In genomic region chr6:22018768-22019445, GRCm38 (mm10) we compare ENCODE assay signal across 16 mouse cellular contexts. TPM values are rescaled to one million over a fixed set of nuclear protein-coding genes. Genes with fewer than 3 reads are reported as not detected.
DNase-seq lines count a peak whose midpoint lies in the region; ATAC-seq and TF ChIP-seq lines count a peak whose summit lies in the region.
"Had no signal": no experiment of that assay in that cellular context is flagged by ENCODE, and none has a peak within 500 bp of the region (broad histone marks: within the 10 kb centered on the region; RNA-seq: fewer than 3 reads in every experiment).

No protein-coding gene starts in this region.

- no peak for TF ChIP-seq CTCF in lung, embryonic 14.5 days (IDR thresholded peaks at IDR 0.05; ENCODE audit: low read depth)

- no peaks in the 10 kb centered on the region for H3K36me3 ChIP-seq in heart, embryonic 11.5 days (ENCODE audit: control insufficient read depth, insufficient read depth, low read length)
- no peaks in the 10 kb centered on the region for H3K36me3 ChIP-seq in lung, embryonic 14.5 days (ENCODE audit: insufficient read depth)
- H3K36me3 ChIP-seq in embryonic facial prominence, embryonic 11.5 days (replicated peaks; ENCODE audit: control insufficient read depth, insufficient read depth, low read depth, low read length), result no peaks in the 10 kb centered on the region
- peaks cover 11% of the 10 kb centered on the region for H3K36me3 ChIP-seq in limb, embryonic 13.5 days
- no peaks in the 10 kb centered on the region for H3K36me3 ChIP-seq in hindbrain, embryonic 13.5 days
- H3K36me3 ChIP-seq: forebrain, embryonic 15.5 days; midbrain, embryonic 13.5 days had no signal

- no peak overlapping the region for H3K4me2 ChIP-seq in heart, embryonic 11.5 days
- H3K4me2 ChIP-seq in lung, embryonic 14.5 days, result no peak overlapping the region
- no peak overlapping the region for H3K4me2 ChIP-seq in embryonic facial prominence, embryonic 11.5 days (ENCODE audit: low read depth, low read length)
- no peak overlapping the region for H3K4me2 ChIP-seq in limb, embryonic 13.5 days (replicated peaks)
- H3K4me2 ChIP-seq in hindbrain, embryonic 13.5 days, result no peak overlapping the region
- H3K4me2 ChIP-seq: forebrain, embryonic 15.5 days; midbrain, embryonic 13.5 days had no signal

- 49% methylated on average over 8 of the region's 8 CpGs for WGBS in heart, embryonic 11.5 days (ENCODE audit: insufficient replicate concordance)
- WGBS in lung, embryonic 14.5 days, result 39% methylated on average over 8 of the region's 8 CpGs
- whole genome bisulfite sequencing in embryonic facial prominence, embryonic 11.5 days, result 59% methylated on average over 8 of the region's 8 CpGs
- WGBS in limb, embryonic 13.5 days, result 46% methylated on average over 8 of the region's 8 CpGs
- 66% methylated on average over 8 of the region's 8 CpGs for WGBS in hindbrain, embryonic 13.5 days

- ATAC-seq in heart, embryonic 11.5 days (replicated peaks; ENCODE audit: insufficient number of reproducible peaks, low FRiP score, low TSS enrichment), result no peak
- ATAC-seq in lung, embryonic 14.5 days (ENCODE audit: insufficient read depth), result peak; percentile 50; the same call in 1 of the 2 replicates
- no peak for ATAC-seq in embryonic facial prominence, embryonic 11.5 days (replicated peaks; ENCODE audit: insufficient number of reproducible peaks, low FRiP score, low TSS enrichment, low read depth)
- ATAC-seq in limb, embryonic 13.5 days (ENCODE audit: low FRiP score, low read depth), result no peak
- no peak for ATAC-seq in hindbrain, embryonic 13.5 days (ENCODE audit: low FRiP score)
- ATAC-seq: forebrain, embryonic 15.5 days; inflammation-experienced regulatory T-cells, adult 6 months; midbrain, embryonic 13.5 days had no signal

- H3K27ac ChIP-seq in heart, embryonic 11.5 days (ENCODE audit: low read depth, low read length), result 0 out of 2 replicates have a peak overlapping the region, but pooled peaks have one; percentile 10
- H3K27ac ChIP-seq in lung, embryonic 14.5 days (ENCODE audit: low read depth), result peak overlapping the region; percentile 12; the same call in 1 of the 2 replicates
- H3K27ac ChIP-seq in embryonic facial prominence, embryonic 11.5 days (replicated peaks; ENCODE audit: low read depth, low read length), result peak overlapping the region; percentile 54; the same call in 1 of the 2 replicates
- H3K27ac ChIP-seq in limb, embryonic 13.5 days, result 0 out of 2 replicates have a peak overlapping the region, but pooled peaks have one; percentile 28
- no peak overlapping the region for H3K27ac ChIP-seq in hindbrain, embryonic 13.5 days
- H3K27ac ChIP-seq: forebrain, embryonic 15.5 days; midbrain, embryonic 13.5 days had no signal

- no peak overlapping the region for H3K9ac ChIP-seq in heart, embryonic 11.5 days (ENCODE audit: low read depth, low read length)
- H3K9ac ChIP-seq in lung, embryonic 14.5 days, result no peak overlapping the region
- H3K9ac ChIP-seq in embryonic facial prominence, embryonic 11.5 days (replicated peaks; ENCODE audit: low read length), result no peak overlapping the region
- H3K9ac ChIP-seq in limb, embryonic 13.5 days, result no peak overlapping the region
- H3K9ac ChIP-seq in hindbrain, embryonic 13.5 days, result no peak overlapping the region
- H3K9ac ChIP-seq: forebrain, embryonic 15.5 days; midbrain, embryonic 13.5 days had no signal

- no peaks in the 10 kb centered on the region for H3K27me3 ChIP-seq in heart, embryonic 11.5 days (ENCODE audit: control insufficient read depth, insufficient read depth, low read length)
- no peaks in the 10 kb centered on the region for H3K27me3 ChIP-seq in lung, embryonic 14.5 days (ENCODE audit: insufficient read depth, low read length)
- no peaks in the 10 kb centered on the region for H3K27me3 ChIP-seq in embryonic facial prominence, embryonic 11.5 days (ENCODE audit: control insufficient read depth, insufficient read depth, low read length)
- no peaks in the 10 kb centered on the region for H3K27me3 ChIP-seq in limb, embryonic 13.5 days
- no peaks in the 10 kb centered on the region for H3K27me3 ChIP-seq in hindbrain, embryonic 13.5 days
- H3K27me3 ChIP-seq: forebrain, embryonic 15.5 days; midbrain, embryonic 13.5 days had no signal

- H3K4me1 ChIP-seq in heart, embryonic 11.5 days (ENCODE audit: control insufficient read depth, insufficient read depth, low read length), result peaks cover 6% of the 10 kb centered on the region; the same call in 1 of the 2 replicates
- H3K4me1 ChIP-seq in lung, embryonic 14.5 days (ENCODE audit: insufficient read depth), result 0 out of 2 replicates have a peak, but pooled peaks cover 4% of the 10 kb centered on the region
- peaks cover 3% of the 10 kb centered on the region for H3K4me1 ChIP-seq in embryonic facial prominence, embryonic 11.5 days (ENCODE audit: control insufficient read depth, insufficient read depth, low read length)
- peaks cover 43% of the 10 kb centered on the region for H3K4me1 ChIP-seq in limb, embryonic 13.5 days
- no peaks in the 10 kb centered on the region for H3K4me1 ChIP-seq in hindbrain, embryonic 13.5 days (replicated peaks)
- H3K4me1 ChIP-seq: forebrain, embryonic 15.5 days; midbrain, embryonic 13.5 days had no signal

- no peak for DNase-seq in heart, postnatal 14 days
- peak; percentile 51 for DNase-seq in lung, embryonic 14.5 days
- DNase-seq in lung, postnatal 36 days, result no peak
- DNase-seq in embryonic facial prominence, embryonic 11.5 days (ENCODE audit: low spot score), result no peak
- no peak for DNase-seq in urinary bladder, postnatal 36 days (ENCODE audit: low spot score in 2 of 2)
- DNase-seq: B cell, adult 2 months; cerebellum, postnatal 10 days; layer of hippocampus, postnatal 36 days; liver; thymus, postnatal 36 days had no signal

- no peak overlapping the region for H3K4me3 ChIP-seq in heart, embryonic 11.5 days (ENCODE audit: low read depth, low read length)
- H3K4me3 ChIP-seq in lung, embryonic 14.5 days (ENCODE audit: low read depth, low read length), result no peak overlapping the region
- H3K4me3 ChIP-seq in embryonic facial prominence, embryonic 11.5 days (ENCODE audit: low read depth, low read length), result no peak overlapping the region
- no peak overlapping the region for H3K4me3 ChIP-seq in limb, embryonic 13.5 days
- no peak overlapping the region for H3K4me3 ChIP-seq in hindbrain, embryonic 13.5 days
- H3K4me3 ChIP-seq: forebrain, embryonic 15.5 days; midbrain, embryonic 13.5 days had no signal

- intact Hi-C loops in heart, postnatal 14 days (cut with DNase I), result loop anchor here (1.0 kb wide), 1 partner anchor 33 kb away; no protein-coding TSS in a partner anchor

- no peaks in the 10 kb centered on the region for H3K9me3 ChIP-seq in heart, embryonic 11.5 days (replicated peaks; ENCODE audit: control insufficient read depth, low read length)
- no peaks in the 10 kb centered on the region for H3K9me3 ChIP-seq in lung, embryonic 14.5 days (ENCODE audit: low read depth, low read length)
- H3K9me3 ChIP-seq in embryonic facial prominence, embryonic 11.5 days (replicated peaks; ENCODE audit: control insufficient read depth, low read length), result no peaks in the 10 kb centered on the region
- no peaks in the 10 kb centered on the region for H3K9me3 ChIP-seq in limb, embryonic 13.5 days
- H3K9me3 ChIP-seq in hindbrain, embryonic 13.5 days, result no peaks in the 10 kb centered on the region
- H3K9me3 ChIP-seq: forebrain, embryonic 15.5 days; midbrain, embryonic 13.5 days had no signal

RNA-seq across cellular contexts. Expression of gene Cped1, which starts 33.2 kb away (rescaled TPM):
- 5.6 and 6.4 TPM in 2 replicates for polyA plus RNA-seq in heart, embryonic 11.5 days (2014; fragmentation: Nextera tagmentation; extraction: Ambion mirVana)
- 10 to 100 TPM; 15.9 to 20.2 TPM for total RNA-seq in heart, postnatal 14 days (2021)
- polyA plus RNA-seq in lung, embryonic 14.5 days (2014; fragmentation: Nextera tagmentation; extraction: Ambion mirVana), result 36.9 and 42.0 TPM in 2 replicates
- polyA plus RNA-seq in embryonic facial prominence, embryonic 11.5 days (2014; fragmentation: Nextera tagmentation; extraction: Ambion mirVana), result 40.2 and 42.3 TPM in 2 replicates
- polyA plus RNA-seq in limb, embryonic 13.5 days (2015; fragmentation: Nextera tagmentation; extraction: Ambion mirVana), result 53.1 and 53.5 TPM in 2 replicates
- polyA plus RNA-seq in hindbrain, embryonic 13.5 days (2015; fragmentation: Nextera tagmentation; extraction: Ambion mirVana), result 4.3 and 4.4 TPM in 2 replicates
